22 mouse cellular contexts compared by ENCODE assay signal in the genomic region with DNA sequence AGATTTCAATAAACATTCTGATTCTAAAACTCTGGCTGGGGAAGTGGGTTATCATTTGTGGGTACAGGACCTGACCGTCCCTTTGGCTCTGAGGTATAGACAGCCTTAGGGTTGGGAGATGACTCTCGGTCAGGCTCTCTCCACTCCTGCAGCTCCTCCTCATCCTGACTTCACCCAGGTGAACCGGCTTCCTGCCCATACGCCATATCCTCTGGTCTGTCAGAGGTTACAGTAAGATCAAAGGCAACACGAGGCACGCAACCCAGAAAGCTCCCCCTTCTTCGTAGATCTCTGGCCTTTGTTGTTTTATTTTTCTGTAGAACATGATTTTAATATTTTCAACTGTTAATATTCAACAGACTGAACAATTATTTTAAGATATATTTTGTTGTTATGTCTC. TPM values are rescaled to one million over a fixed set of nuclear protein-coding genes. Genes with fewer than 3 reads are reported as not detected.
DNase-seq lines count a peak whose midpoint lies in the region; ATAC-seq lines count a peak whose summit lies in the region.
"Had no signal": no experiment of that assay in that cellular context is flagged by ENCODE, and none has a peak within 500 bp of the region (broad histone marks: within the 10 kb centered on the region; RNA-seq: fewer than 3 reads in every experiment).

No protein-coding gene starts in this region.

- WGBS in midbrain, embryonic 10.5 days: 91% methylated on average over 7 of the region's 7 CpGs
- WGBS in kidney, embryonic 15.5 days: 73% methylated on average over 7 of the region's 7 CpGs

- no peak overlapping the region for H3K4me3 ChIP-seq in midbrain, embryonic 10.5 days
- H3K4me3 ChIP-seq in kidney, embryonic 15.5 days (replicated peaks): no peak overlapping the region
- H3K4me3 ChIP-seq: embryonic facial prominence, embryonic 12.5 days; forebrain, embryonic 12.5 days; heart, embryonic 12.5 days; hindbrain, embryonic 10.5 days had no signal

- H3K4me1 ChIP-seq in midbrain, embryonic 10.5 days: peaks cover 16% of the 10 kb centered on the region
- H3K4me1 ChIP-seq in kidney, embryonic 15.5 days: no peaks in the 10 kb centered on the region
- H3K4me1 ChIP-seq: embryonic facial prominence, embryonic 12.5 days; heart, embryonic 12.5 days had no signal

- H3K9ac ChIP-seq in kidney, embryonic 15.5 days: no peak overlapping the region
- H3K9ac ChIP-seq: embryonic facial prominence, embryonic 12.5 days; forebrain, embryonic 12.5 days; heart, embryonic 12.5 days; hindbrain, embryonic 14.5 days had no signal

- peaks cover 49% of the 10 kb centered on the region for H3K27me3 ChIP-seq in midbrain, embryonic 10.5 days (ENCODE audit: low read depth, poor library complexity, severe bottlenecking)
- no peaks in the 10 kb centered on the region for H3K27me3 ChIP-seq in kidney, embryonic 15.5 days
- H3K27me3 ChIP-seq: embryonic facial prominence, embryonic 12.5 days; forebrain, embryonic 12.5 days; heart, embryonic 12.5 days had no signal

- H3K27ac ChIP-seq in midbrain, embryonic 10.5 days (replicated peaks): no peak overlapping the region
- H3K27ac ChIP-seq in kidney, embryonic 15.5 days: no peak overlapping the region
- H3K27ac ChIP-seq: embryonic facial prominence, embryonic 12.5 days; forebrain, embryonic 12.5 days; hindbrain, embryonic 10.5 days; hindbrain, embryonic 14.5 days had no signal

- H3K9me3 ChIP-seq in midbrain, embryonic 10.5 days (replicated peaks): peaks cover 14% of the 10 kb centered on the region
- no peaks in the 10 kb centered on the region for H3K9me3 ChIP-seq in kidney, embryonic 15.5 days (replicated peaks)
- H3K9me3 ChIP-seq: embryonic facial prominence, embryonic 12.5 days; heart, embryonic 12.5 days had no signal

- peak; percentile 35 for DNase-seq in thymus, postnatal 14 days
- no peak for DNase-seq in embryo, embryonic 9.5 days (ENCODE audit: extremely low spot score)
- no peak for DNase-seq in midbrain, embryonic 10.5 days (ENCODE audit: low spot score)
- DNase-seq in frontal cortex, postnatal 36 days (ENCODE audit: low spot score in 2 of 2): no peak
- DNase-seq: adrenal gland, postnatal 10 days; cerebellum, adult 11 months; cerebellum, adult 8-10 months; cerebellum, postnatal 14 days; embryo, embryonic 11 days; gastrocnemius, postnatal 14 days had no signal

- no peaks in the 10 kb centered on the region for H3K36me3 ChIP-seq in midbrain, embryonic 10.5 days
- H3K36me3 ChIP-seq in kidney, embryonic 15.5 days: no peaks in the 10 kb centered on the region
- H3K36me3 ChIP-seq: embryonic facial prominence, embryonic 12.5 days; forebrain, embryonic 12.5 days; heart, embryonic 12.5 days; hindbrain, embryonic 10.5 days had no signal

- peak; percentile 92 for ATAC-seq in CD4-positive, CD25-positive, alpha-beta regulatory T cell, adult 4 months
- ATAC-seq in activated CD4-positive, CD25-positive, alpha-beta regulatory T cell, adult 4 months: peak; percentile 78
- ATAC-seq in kidney, embryonic 15.5 days (replicated peaks; ENCODE audit: low FRiP score): no peak
- ATAC-seq: forebrain, embryonic 16.5 days had no signal

- no peak overlapping the region for H3K4me2 ChIP-seq in kidney, embryonic 15.5 days
- H3K4me2 ChIP-seq: embryonic facial prominence, embryonic 12.5 days; forebrain, embryonic 12.5 days; heart, embryonic 12.5 days; hindbrain, embryonic 14.5 days had no signal

RNA-seq across cellular contexts. Expression of a gene that starts 1.9 kb away (rescaled TPM):
- not detected for polyA plus RNA-seq in CD4-positive, CD25-positive, alpha-beta regulatory T cell, adult 4 months (2017; shearing (Covaris generic))
- under 1 TPM in 1 of 2 experiments, not detected in 1; 0.48 TPM for polyA plus RNA-seq in activated CD4-positive, CD25-positive, alpha-beta regulatory T cell, adult 4 months (2017; shearing (Covaris generic))
- not detected in 2 replicates for polyA plus RNA-seq in midbrain, embryonic 10.5 days (2016; fragmentation: Nextera tagmentation; extraction: Ambion mirVana)
- polyA plus RNA-seq in kidney, embryonic 15.5 days (2015; fragmentation: Nextera tagmentation; extraction: Ambion mirVana): not detected in 2 replicates
- polyA plus RNA-seq: brain, embryonic 14.5 days; embryonic facial prominence, embryonic 12.5 days; forebrain, embryonic 12.5 days; forebrain, embryonic 16.5 days; frontal cortex, adult 2 months; heart, embryonic 12.5 days; heart, embryonic 16.5 days; hindbrain, embryonic 10.5 days; hindbrain, embryonic 14.5 days had no signal

RNA-seq across cellular contexts. Expression of a gene that starts 14.3 kb away (rescaled TPM):
- not detected for polyA plus RNA-seq in CD4-positive, CD25-positive, alpha-beta regulatory T cell, adult 4 months (2017; shearing (Covaris generic))
- polyA plus RNA-seq in activated CD4-positive, CD25-positive, alpha-beta regulatory T cell, adult 4 months (2017; shearing (Covaris generic)): not detected
- polyA plus RNA-seq in midbrain, embryonic 10.5 days (2016; fragmentation: Nextera tagmentation; extraction: Ambion mirVana): 0.02 TPM in 1 of 2 replicates, not detected in the other
- polyA plus RNA-seq in kidney, embryonic 15.5 days (2015; fragmentation: Nextera tagmentation; extraction: Ambion mirVana): 0.04 TPM in 1 of 2 replicates, not detected in the other
- polyA plus RNA-seq: embryonic facial prominence, embryonic 12.5 days; heart, embryonic 12.5 days; heart, embryonic 16.5 days had no signal

RNA-seq across cellular contexts. Expression of a gene that starts 16.3 kb away (rescaled TPM):
- polyA plus RNA-seq in CD4-positive, CD25-positive, alpha-beta regulatory T cell, adult 4 months (2017; shearing (Covaris generic)): not detected
- polyA plus RNA-seq in activated CD4-positive, CD25-positive, alpha-beta regulatory T cell, adult 4 months (2017; shearing (Covaris generic)): not detected
- polyA plus RNA-seq in midbrain, embryonic 10.5 days (2016; fragmentation: Nextera tagmentation; extraction: Ambion mirVana): 0.02 TPM in 1 of 2 replicates, not detected in the other
- 0.04 TPM in 1 of 2 replicates, not detected in the other for polyA plus RNA-seq in kidney, embryonic 15.5 days (2015; fragmentation: Nextera tagmentation; extraction: Ambion mirVana)
- polyA plus RNA-seq: embryonic facial prominence, embryonic 12.5 days; forebrain, embryonic 12.5 days; forebrain, embryonic 16.5 days; frontal cortex, adult 2 months; heart, embryonic 12.5 days; heart, embryonic 16.5 days; hindbrain, embryonic 14.5 days had no signal

RNA-seq across cellular contexts. Expression of a gene that starts 20.2 kb away (rescaled TPM):
- 10 to 100 TPM; 38.6 to 45.1 TPM for polyA plus RNA-seq in CD4-positive, CD25-positive, alpha-beta regulatory T cell, adult 4 months (2017; shearing (Covaris generic))
- polyA plus RNA-seq in activated CD4-positive, CD25-positive, alpha-beta regulatory T cell, adult 4 months (2017; shearing (Covaris generic)): 10 to 100 TPM; 36.1 to 40.9 TPM
- 181 and 187 TPM in 2 replicates for polyA plus RNA-seq in midbrain, embryonic 10.5 days (2016; fragmentation: Nextera tagmentation; extraction: Ambion mirVana)
- polyA plus RNA-seq in kidney, embryonic 15.5 days (2015; fragmentation: Nextera tagmentation; extraction: Ambion mirVana): 37.9 and 40.5 TPM in 2 replicates

RNA-seq across cellular contexts. Expression of a gene that starts 35.8 kb away (rescaled TPM):
- not detected for polyA plus RNA-seq in CD4-positive, CD25-positive, alpha-beta regulatory T cell, adult 4 months (2017; shearing (Covaris generic))
- not detected for polyA plus RNA-seq in activated CD4-positive, CD25-positive, alpha-beta regulatory T cell, adult 4 months (2017; shearing (Covaris generic))
- polyA plus RNA-seq in midbrain, embryonic 10.5 days (2016; fragmentation: Nextera tagmentation; extraction: Ambion mirVana): not detected in 2 replicates
- polyA plus RNA-seq in kidney, embryonic 15.5 days (2015; fragmentation: Nextera tagmentation; extraction: Ambion mirVana): not detected in 2 replicates
- polyA plus RNA-seq: embryonic facial prominence, embryonic 12.5 days; forebrain, embryonic 12.5 days; forebrain, embryonic 16.5 days; heart, embryonic 12.5 days; heart, embryonic 16.5 days; hindbrain, embryonic 10.5 days had no signal
